Mouse (Mus musculus) Patski (cell line): ENCODE results near the gene Mtcl1. TPM values are rescaled to one million over a fixed set of nuclear protein-coding genes. Genes with fewer than 3 reads are reported as not detected.

ENCODE experiments used
- ATAC-seq: fragments of 100-300 bp; one replicate; pipeline ENCODE4 v1.8.0; 2021
- CTCF ChIA-PET: fragments of 350-600 bp; sonication (Branson Sonifier 250); formaldehyde crosslinking; loops from one replicate; lab custom pipeline; 2022; ENCODE audit warnings: inconsistent platforms; lab: Charles Lee
- POLR2A ChIA-PET: fragments of 350-600 bp; sonication (Branson Sonifier 250); formaldehyde crosslinking; loops from one replicate; lab custom pipeline; 2022; ENCODE audit warnings: antibody characterized with exemption, inconsistent platforms; lab: Charles Lee
- DNase-seq: peaks from one replicate; pipeline ENCODE4 v3.0.0-alpha.2; 2011; ENCODE audit warnings: low read depth, low spot score
- H3K27me3 ChIP-seq: fragments of 371-371 bp; one replicate; pipeline ENCODE4 v1.5.1; 2021
- CTCF ChIP-seq: fragments of 100-300 bp; IDR thresholded peaks from one replicate; pipeline ENCODE4 v1.5.1; 2021
- in situ Hi-C: fragments of 300-500 bp; cut with MboI; formaldehyde crosslinking; loops from 3 replicates; pipeline ENCODE4 v1.11.1; 2018; ENCODE audit warnings: low pct_unique_long_range_greater_than_20kb, mixed read lengths
- polyA plus RNA-seq: library from polyadenylated mRNA; unstranded; gene quantifications from one replicate; pipeline ENCODE4 v1.2.3, GENCODE M21; 2021

Mtcl1 gene
- polyA plus RNA-seq, 1 experiment from 2014 or later = 17.5 TPM

GRCm38 (mm10) chr17:66317156-66317555 is 132.4 kb downstream of the Mtcl1 start:
- ChIA-PET POLR2A (no interaction called here), CTCF (interaction anchor here (1.0 kb wide), 1 partner anchor 83 kb away, joined by 3 read pairs; no protein-coding TSS in a partner anchor)

GRCm38 (mm10) chr17:66315451-66315850 is 134.1 kb downstream of the Mtcl1 start:
- H3K27me3 ChIP-seq = no peaks in the 10 kb centered on the region
- TF ChIP-seq CTCF = no peak
- in situ Hi-C loops = no loop called here
- ATAC-seq (no peak), DNase-seq (no peak)
- CTCF ChIA-PET = interaction anchor here (1.6 kb wide), 1 partner anchor 9 kb away, joined by 6 read pairs; no protein-coding TSS in a partner anchor
- POLR2A ChIA-PET = no interaction called here

More at GRCm38 (mm10) chr17:66317156-66317555, 132.4 kb downstream of the Mtcl1 start:
- H3K27me3 ChIP-seq = no peaks in the 10 kb centered on the region
- DNase-seq = no peak
- no peak for ATAC-seq
- no peak for TF ChIP-seq CTCF
- in situ Hi-C loops = no loop called here

GRCm38 (mm10) chr17:66314566-66315285 is 134.8 kb downstream of the Mtcl1 start:
- H3K27me3 ChIP-seq = no peaks in the 10 kb centered on the region
- ChIA-PET CTCF (interaction anchor here (1.0 to 1.6 kb wide), 2 partner anchors 10 to 12 kb away, joined by 4 to 6 read pairs; no protein-coding TSS in a partner anchor), POLR2A (no interaction called here)
- no peak for DNase-seq
- in situ Hi-C loops = no loop called here
- TF ChIP-seq CTCF = no peak
- no peak for ATAC-seq

GRCm38 (mm10) chr17:66301906-66302305 is 147.6 kb downstream of the Mtcl1 start:
- no peak for DNase-seq
- POLR2A ChIA-PET = no interaction called here

GRCm38 (mm10) chr17:66301267-66301666 is 148.3 kb downstream of the Mtcl1 start:
- no peak for ATAC-seq
- no peak for TF ChIP-seq CTCF
- CTCF ChIA-PET = no interaction called here
- in situ Hi-C loops = no loop called here
- H3K27me3 ChIP-seq = no peaks in the 10 kb centered on the region
- no peak for DNase-seq
- POLR2A ChIA-PET = interaction anchor here (0.6 kb wide), 1 partner anchor 22 kb away, joined by 7 read pairs; no protein-coding TSS in a partner anchor

More at GRCm38 (mm10) chr17:66301906-66302305, 147.6 kb downstream of the Mtcl1 start:
- CTCF ChIA-PET = no interaction called here
- TF ChIP-seq CTCF = no peak
- ATAC-seq = no peak
- H3K27me3 ChIP-seq = no peaks in the 10 kb centered on the region
- in situ Hi-C loops = no loop called here

GRCm38 (mm10) chr17:66297721-66298120 is 151.8 kb downstream of the Mtcl1 start:
- no peak for TF ChIP-seq CTCF
- in situ Hi-C loops = no loop called here
- ChIA-PET CTCF (no interaction called here), POLR2A (interaction anchor here (0.7 kb wide), 1 partner anchor 151 kb away, joined by 3 read pairs; no protein-coding TSS in a partner anchor)
- no peak for ATAC-seq
- no peaks in the 10 kb centered on the region for H3K27me3 ChIP-seq
- DNase-seq = no peak

- CTCF ChIA-PET = no interaction called here
- no peak for DNase-seq
- POLR2A ChIA-PET = interaction anchor here (0.6 kb wide), 1 partner anchor 153 kb away, joined by 5 read pairs; no protein-coding TSS in a partner anchor
- no peaks in the 10 kb centered on the region for H3K27me3 ChIP-seq
- no peak for TF ChIP-seq CTCF
- ATAC-seq = no peak
- in situ Hi-C loops = no loop called here
Observed at GRCm38 (mm10) chr17:66293581-66293980, 156.0 kb downstream of the Mtcl1 start.

- POLR2A ChIA-PET = no interaction called here
- in situ Hi-C loops = no loop called here
- CTCF ChIA-PET = interaction anchor here (1.2 kb wide), 1 partner anchor 43 kb away, joined by 3 read pairs; no protein-coding TSS in a partner anchor
- ATAC-seq (no peak), DNase-seq (no peak)
- H3K27me3 ChIP-seq = no peaks in the 10 kb centered on the region
- TF ChIP-seq CTCF = no peak
Observed at GRCm38 (mm10) chr17:66289894-66290293, 159.7 kb downstream of the Mtcl1 start.

Other genes with a start within 250 kb of the Mtcl1 start
- 79.8 TPM for gene Rab12, start 70.0 kb upstream of the Mtcl1 start, polyA plus RNA-seq
- gene Themis3, start 144.9 kb upstream of the Mtcl1 start, polyA plus RNA-seq = not detected